Mouse (Mus musculus) T-helper 17 cell (primary cell): ENCODE data around the gene Gmppb.
"Not testable (repeated sequence)": the region's sequence is repeated elsewhere in the genome, so short reads cannot be mapped to it uniquely, and the experiment has no call there.

Experiments
- in situ Hi-C, 2 experiments: fragments of 300-600 bp; cut with MboI, MseI; formaldehyde crosslinking; loops; 1 replicate in 1 of 2; 2 replicates in 1 of 2; pipeline ENCODE4 v1.15.1; 2025; ENCODE audit warnings: high pct_unique_total_duplicates in 2 of 2

Gene Gmppb

DNA sequence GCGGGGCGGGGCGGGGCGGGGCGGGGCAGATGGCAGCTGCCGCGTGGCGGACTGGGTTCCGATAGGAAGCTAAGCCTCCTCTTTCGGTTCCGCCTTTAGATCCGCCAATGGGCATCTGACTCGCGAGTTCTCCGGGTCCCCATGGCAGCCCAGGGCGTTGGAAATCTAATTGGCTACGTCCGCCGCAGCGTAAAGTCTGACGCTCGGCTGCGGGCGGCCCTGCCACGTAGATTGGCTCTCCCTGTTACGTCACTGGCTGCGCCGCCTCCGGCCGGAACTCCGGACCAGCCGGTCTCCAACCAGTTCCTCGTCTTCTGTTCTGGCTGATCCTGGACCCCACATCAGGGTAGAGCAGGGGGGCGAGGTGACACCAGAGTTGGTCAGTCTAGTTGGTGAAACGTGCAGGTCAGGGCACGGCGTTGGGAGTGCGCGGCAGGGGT lies at the start of gene Gmppb:
Gene Gmppb, plus strand, starts transcription at position 227 of the 440 bp plus-strand sequence.
- in situ Hi-C loops = loop anchor here (5.0 to 25.0 kb wide), 2 partner anchors 47 to 1212 kb away; partner anchors contain the start of gene Ip6k1 (in 1 of the 2)

DNA sequence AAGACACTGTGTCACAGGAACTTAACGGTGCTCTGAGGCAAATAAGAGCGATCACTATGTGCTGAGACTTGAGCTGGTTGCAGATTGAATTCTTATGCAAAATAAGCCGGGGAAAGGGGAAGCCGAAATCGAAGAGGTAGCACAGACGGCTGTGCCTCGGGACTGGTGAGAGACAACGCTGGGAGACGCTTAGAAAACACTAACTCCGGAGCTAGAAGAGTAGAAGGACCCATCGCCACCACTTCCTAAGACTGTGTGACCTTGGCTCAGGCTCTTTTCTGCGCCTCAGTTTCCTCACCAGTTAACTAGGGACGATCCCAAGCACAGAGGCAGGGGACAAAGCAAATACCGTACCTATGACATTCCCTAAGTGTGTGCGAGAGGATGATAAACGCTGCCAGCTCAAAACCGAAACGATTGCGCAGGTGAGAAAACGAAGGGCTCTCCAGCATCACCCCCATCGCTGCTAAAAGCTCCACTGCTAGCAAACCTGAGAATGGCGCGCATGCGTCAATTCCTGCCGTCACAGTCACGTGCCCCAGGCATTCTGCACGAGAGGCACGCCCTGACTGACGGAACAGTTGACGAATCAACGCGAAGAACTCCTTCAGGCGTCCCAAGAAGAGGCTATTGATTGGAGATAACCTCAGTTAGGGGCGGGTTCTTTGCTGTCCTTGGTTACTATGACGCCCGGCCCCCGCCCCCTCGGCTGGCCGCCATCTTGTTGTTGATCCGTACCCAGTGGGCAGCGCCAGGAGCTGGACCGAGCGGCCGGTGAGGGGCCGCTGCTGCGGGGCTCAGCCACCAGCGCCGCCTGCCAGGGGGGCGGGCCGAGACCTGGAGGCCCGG lies 46.9 kb upstream of the Gmppb start, which contains the start of gene Ip6k1:
Gene Ip6k1, plus strand, starts transcription at position 580 of the 849 bp plus-strand sequence.
- in situ Hi-C loops = loop anchor here in 1 of 2 experiments (5.0 kb wide), 1 partner anchor 45 kb away; the partner anchor contains the start of gene Gmppb

DNA sequence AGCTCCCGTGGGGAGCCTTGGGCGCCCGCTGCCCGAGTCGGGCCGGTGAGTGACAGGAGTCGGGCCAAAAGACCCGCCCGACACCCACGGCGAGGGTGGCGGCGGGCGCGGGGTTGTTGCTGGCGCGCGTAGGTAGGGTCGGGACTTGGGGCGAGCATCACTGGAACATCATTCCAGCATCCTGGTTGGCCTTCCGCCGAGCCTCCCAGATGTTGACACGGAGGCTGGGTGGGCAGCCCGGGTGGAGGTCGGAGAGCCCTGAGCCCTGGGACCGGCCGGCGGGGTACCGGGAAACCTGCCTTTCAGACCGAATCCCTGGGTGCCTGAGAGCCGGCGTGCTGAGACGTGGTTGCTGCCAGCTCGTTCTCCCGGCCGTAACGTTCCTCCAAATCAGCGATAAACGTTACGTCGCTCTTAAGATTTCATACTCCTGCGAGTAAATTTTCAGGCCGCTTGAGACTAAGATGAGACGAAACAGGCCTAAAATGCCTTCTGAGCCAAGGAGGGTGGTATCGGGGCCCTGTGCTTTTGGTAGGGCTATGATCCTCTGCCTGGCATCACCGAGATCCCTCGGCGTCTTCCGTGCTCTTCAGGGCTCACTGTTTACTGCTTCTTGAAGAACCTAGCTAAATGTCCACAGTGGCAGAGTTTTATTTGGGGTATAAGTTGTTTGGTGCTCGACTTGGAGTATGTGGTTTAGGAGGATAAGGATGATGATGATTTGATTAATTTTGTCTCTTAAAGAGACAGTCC lies 46.1 kb upstream of the Gmppb start:
- in situ Hi-C loops = loop anchor here in 1 of 2 experiments (5.0 kb wide), 1 partner anchor 44 kb away; the partner anchor contains the start of gene Gmppb

DNA sequence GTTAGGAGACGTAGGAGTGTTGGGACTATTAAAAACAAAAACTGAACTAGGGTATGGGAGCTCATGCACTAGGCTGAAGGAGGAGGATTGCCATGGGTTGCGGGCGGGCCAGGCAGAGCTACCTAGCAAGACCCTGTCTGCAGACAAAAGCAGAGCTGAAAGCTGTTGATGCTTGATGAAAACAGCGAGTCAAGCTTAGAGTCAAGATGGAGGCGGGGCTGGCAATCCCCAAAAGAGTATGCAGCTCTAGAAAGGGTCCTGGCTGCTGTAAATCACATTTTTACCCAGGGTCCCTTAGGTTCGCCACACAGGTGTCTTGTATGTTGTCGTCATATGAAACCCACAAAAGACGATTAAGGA lies 45.5 kb upstream of the Gmppb start:
- in situ Hi-C loops = loop anchor here in 1 of 2 experiments (5.0 kb wide), 1 partner anchor 44 kb away; the partner anchor contains the start of gene Gmppb

DNA sequence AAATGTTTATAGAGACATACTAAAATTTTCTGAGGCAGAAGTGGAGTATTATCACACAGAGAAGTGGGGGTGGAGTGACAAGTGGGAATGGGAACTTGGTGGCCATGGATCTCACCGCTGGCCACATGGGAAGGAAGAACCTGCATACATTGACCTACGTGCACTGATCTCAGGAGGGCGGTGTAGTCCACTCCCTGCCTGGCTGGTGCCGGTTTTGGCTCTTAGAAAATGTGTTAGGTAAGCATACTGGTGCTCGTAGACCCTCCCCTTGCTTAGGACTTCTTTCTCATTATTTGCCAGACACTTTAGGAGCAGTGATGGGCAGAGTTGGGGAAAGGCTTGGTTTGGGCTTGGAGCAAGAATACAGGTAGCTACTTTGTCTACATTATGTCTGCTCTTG lies 41.0 kb upstream of the Gmppb start:
- in situ Hi-C loops = no loop called here

DNA sequence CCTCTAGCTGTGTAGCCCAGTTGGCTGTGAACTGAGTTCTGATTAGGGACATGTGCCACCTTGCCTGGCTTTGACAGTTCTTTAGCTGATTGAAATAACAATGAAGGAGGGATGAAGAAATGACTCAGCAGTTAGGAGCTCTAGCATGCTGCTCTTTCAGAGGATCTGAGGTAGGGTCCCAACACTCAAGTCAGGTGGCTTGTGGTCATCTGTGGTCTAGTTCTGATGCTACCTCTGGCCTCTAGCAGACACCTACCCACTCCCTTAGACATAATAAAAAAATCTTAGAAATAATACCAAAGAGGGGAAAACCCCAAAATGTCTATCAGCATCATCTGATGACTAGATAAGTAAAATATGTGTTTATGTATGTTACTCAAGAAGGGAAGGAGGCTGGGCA lies 38.7 kb upstream of the Gmppb start:
- in situ Hi-C loops = no loop called here

DNA sequence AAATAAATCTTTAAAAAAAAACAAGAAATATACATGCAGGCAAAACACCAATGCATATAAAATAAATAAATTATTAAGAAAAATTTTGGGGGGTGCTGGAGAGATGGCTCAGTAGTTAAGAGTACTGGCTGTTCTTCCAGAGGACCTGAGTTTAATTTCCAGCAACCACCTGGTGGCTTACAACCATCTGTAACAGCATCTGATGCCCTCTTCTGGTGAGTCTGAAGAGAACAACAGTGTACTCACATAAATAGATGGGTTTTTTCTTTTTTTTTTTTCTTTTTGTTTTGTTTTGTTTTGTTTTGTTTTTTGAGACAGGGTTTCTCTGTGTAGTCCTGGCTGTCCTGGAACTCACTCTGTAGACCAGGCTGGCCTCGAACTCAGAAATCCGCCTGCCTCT lies 35.5 kb upstream of the Gmppb start:
- in situ Hi-C loops = not testable (repeated sequence)

DNA sequence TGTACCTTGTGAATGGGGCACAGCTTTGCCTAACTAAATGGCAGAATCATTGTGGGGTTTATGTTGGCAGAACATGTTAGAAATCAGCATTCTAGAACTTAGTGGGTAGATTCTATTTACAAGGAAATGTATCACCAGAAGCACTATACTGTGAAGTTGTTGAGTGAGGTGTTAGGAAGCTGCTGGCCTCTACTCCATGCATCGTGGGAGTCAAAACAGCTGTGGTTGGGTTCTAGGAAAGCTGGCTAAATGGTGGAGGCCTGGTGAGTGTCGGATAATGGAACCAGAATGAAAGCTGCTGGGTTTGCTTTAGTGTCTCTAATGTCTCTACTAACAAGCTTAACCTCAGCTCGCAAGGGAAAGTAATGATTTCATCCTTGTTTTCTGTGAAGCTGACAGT lies 31.9 kb upstream of the Gmppb start:
- in situ Hi-C loops = no loop called here

DNA sequence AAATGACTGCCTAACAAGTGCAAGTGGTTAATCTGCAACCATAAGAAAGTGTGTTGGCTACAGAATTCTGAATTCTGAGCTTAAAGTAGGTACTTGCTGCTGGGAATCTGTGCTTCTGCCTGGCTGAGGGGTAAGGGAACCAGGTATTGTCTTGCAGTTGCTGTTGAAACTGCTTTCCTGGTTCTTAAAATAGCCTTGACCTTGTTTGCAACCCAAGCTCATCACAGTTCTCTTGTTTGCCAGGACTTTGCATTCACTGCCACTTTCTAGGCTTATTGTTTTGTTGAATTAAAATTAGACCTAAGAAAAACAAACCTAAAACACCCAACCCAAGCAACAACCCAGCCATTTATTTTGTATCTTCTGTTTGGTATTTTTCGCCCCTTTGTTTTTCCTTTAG lies 28.3 kb upstream of the Gmppb start:
- in situ Hi-C loops = no loop called here

DNA sequence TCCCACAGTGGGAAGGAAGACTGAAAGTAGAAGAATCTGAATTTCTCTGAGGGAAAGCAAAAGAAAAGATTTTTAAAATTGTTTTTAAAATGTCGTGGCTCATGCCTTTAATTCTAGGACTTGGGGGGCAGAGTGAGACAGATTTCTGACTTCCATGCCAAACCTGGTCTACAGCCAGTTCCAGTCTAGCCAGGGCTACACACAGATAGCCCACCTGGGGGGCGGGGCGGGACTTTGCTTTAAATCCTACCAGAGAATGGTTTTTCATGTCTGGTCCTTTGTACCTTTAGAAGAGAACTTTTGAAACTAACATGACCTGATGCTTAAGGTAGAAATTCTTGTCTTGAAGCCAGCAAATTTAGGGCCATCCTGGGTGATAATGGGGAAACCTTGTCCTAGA lies 25.8 kb upstream of the Gmppb start:
- in situ Hi-C loops = no loop called here

DNA sequence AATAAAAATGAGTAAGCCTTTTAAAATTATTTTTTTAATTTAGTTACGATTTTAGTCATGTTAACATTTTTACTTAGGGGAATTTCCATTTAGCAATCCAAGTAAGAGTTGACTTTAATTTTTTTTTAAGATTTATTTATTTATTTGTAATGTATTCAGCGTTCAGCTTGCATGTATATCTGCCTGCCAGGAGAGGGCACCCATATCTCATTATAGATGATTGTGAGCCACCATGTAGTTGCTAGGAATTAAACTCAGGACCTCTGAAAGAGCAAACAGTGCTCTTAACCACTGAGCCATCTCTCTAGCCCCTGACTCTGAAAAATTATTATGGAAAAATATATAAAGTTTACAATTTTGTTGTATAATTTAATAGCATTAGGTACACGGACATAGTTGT lies 22.5 kb upstream of the Gmppb start:
- in situ Hi-C loops = loop anchor here in 1 of 2 experiments (25.0 kb wide), 1 partner anchor 1189 kb away; no protein-coding TSS in a partner anchor

DNA sequence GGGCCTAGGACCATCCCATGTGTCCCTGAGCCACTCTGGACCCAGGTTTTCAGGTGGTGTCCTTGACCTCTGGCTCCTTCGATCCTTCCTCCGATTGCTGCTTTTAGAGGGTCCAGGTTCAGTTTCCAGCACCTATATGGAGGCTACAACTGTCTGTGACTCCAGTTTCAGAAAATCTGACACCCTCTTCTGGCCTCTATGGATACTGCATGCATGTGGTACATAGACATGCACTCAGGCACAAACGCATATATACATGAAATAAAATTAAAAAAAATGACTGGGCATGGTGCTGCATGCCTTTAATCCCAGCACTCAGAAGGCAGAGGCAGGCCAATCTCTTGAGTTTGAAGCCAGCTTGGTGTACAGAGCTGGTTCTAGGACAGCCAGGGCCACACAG lies 21.2 kb upstream of the Gmppb start:
- in situ Hi-C loops = loop anchor here in 1 of 2 experiments (25.0 kb wide), 1 partner anchor 1191 kb away; no protein-coding TSS in a partner anchor

DNA sequence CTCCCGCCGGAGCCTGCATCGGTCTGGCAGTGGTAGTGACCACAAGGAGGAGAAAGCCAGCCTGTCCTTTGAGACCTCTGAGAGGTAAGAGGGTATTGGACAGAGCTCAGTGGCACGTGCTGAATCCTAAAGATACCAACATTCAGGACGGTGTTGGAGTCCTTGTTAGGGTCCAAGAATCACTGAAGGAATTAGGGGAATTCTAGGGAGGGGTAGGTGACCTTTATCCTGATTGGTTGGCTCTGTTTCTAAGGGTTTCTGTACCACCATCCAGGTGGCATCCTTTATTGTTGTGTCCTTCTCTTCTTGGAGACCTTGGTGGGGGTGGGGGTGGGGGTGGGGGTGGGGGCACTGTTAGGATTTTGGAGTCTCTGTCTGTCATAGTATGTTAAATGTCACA lies 16.9 kb upstream of the Gmppb start:
- in situ Hi-C loops = loop anchor here in 1 of 2 experiments (25.0 kb wide), 1 partner anchor 1195 kb away; no protein-coding TSS in a partner anchor

DNA sequence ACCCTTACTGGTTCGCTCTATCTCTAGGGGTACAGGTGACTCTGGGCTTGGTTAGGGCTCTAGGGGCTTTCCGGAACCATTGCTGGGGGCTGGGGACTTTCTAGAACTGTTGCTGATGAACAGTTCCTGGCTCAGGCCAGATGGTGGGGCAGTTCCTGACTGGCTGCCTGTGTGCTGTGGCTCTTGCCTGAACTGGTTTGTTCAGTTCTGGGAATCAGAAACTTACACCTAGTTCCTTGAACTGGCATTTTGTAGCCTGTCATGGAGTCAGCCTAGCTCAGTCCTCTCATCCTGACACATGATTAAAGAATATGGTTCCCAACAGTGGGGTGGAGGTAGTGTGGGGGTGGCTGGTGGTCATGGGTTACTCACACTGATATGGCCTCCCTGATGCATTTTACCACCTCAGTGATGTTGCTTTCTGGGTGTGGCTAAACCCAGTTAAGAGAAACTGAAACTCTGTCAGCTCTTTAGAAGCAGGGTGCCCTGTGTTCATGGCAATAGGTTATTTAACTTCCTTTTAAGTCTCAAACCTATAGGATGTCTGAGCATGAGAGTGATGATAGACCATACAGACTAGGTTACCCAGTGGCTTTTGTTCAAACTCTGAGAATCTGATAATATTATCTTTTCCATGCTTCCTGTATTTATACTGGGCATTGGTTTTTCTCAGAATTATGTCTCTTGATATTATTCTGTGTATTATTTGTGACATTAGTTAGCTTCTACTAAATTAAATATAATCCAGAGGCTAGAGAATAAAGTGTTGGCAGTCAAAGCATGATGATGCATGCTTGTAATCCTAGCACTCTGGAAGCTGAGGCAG lies 13.5 kb upstream of the Gmppb start:
- in situ Hi-C loops = loop anchor here in 1 of 2 experiments (25.0 kb wide), 1 partner anchor 1198 kb away; no protein-coding TSS in a partner anchor

DNA sequence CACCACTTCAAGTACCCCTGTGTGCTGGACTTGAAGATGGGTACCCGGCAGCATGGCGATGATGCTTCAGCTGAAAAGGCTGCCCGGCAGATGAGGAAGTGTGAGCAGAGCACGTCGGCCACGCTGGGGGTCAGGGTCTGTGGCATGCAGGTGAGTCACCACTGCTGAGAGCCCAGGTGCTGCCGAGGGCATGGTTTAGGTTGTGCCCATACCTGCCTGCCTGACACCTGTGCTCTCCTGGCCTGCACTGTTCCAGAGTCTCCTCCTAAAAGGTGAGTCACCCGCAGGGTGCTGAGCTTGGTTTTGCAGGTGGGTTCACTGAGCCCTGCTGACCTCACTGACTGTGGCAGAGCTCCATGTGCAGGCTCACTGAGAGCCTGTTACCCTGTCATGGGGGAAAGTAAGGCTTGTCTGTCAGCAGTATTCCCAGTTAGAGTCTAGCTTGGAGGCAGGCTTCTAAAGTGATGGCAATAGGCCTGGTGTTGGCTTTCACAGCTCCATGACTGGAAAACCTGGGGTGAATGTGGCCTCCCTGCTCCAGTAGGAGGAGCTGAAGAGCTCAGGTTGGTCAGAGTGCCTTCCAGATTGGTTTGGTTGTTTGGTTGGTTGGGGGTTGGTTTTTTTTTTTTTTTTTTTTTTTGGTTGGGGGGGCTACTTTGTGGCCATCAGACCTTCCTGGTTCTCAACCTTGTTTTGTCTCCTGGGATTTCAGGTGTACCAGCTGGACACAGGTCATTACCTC lies 4.1 kb upstream of the Gmppb start:
- in situ Hi-C loops = loop anchor here (5.0 to 25.0 kb wide), 2 partner anchors 43 to 1208 kb away; partner anchors contain the start of gene Ip6k1 (in 1 of the 2)

DNA sequence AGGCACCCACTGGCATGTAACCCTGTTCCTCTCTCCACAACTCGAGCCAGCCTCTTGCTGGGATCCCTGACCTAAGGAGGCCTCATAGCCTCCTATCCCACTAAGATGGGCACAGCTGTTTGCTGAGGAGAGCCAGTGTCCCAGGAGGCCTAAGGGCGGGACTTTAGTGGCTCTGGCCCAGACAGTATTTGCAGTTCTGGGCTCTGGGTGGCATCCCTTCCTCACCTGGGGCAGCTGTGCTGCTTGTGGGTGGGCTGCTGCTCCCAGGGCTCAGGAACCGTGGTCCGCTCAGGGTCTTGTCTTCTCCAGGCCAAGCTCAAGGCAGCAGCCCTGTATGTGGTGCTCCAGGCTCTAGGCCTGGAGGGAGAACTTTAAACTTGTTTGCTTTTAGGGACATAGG lies 2.5 kb upstream of the Gmppb start:
- in situ Hi-C loops = loop anchor here (5.0 to 25.0 kb wide), 2 partner anchors 44 to 1209 kb away; partner anchors contain the start of gene Ip6k1 (in 1 of the 2)

DNA sequence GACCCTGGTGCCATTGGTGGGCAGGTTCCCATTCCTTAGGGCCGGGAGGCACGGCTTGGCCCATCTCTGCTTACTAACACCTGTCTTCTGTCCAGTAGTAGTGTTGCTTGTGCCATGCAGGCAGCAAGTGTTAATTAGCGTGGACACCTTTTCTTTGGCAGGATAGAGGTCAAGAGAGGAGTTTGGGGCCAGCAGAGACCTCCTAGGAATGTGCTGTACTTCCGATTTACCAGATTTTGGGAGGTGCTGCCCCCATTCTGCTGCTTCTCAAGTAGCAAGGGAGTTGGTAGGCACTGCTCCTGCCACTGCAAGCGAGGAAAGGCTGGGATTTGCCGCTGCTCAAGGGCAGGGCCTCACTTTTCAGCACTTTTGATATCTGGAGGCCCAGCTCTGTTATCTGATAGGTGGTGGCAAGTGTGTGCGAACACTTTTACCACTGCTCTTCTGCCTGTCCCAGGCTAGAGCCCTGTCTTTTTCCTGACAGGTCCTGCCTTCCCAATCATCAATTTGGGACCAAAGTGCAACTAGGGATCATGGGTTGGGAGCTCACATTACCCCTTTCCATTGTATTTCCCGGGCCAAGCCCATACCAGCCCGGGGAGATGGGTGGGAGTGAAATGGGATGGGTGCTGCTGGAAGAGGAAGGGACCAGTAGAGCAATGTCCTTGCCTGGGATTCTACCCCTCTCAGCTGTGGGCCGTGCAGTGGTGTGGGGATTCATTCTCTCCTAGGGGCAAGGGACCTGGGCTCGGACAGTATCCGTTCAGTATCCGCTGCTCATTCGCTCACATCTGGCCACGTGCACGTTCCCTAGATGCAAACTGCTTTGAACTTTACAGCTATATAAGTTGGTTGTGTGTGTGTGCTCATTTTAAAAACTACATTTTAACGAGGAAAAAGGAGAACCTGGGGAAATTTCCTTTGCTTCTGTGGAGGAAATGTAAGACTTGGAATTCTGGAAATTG lies 1.2 kb upstream of the Gmppb start:
- in situ Hi-C loops = loop anchor here (5.0 to 25.0 kb wide), 2 partner anchors 46 to 1211 kb away; partner anchors contain the start of gene Ip6k1 (in 1 of the 2)

DNA sequence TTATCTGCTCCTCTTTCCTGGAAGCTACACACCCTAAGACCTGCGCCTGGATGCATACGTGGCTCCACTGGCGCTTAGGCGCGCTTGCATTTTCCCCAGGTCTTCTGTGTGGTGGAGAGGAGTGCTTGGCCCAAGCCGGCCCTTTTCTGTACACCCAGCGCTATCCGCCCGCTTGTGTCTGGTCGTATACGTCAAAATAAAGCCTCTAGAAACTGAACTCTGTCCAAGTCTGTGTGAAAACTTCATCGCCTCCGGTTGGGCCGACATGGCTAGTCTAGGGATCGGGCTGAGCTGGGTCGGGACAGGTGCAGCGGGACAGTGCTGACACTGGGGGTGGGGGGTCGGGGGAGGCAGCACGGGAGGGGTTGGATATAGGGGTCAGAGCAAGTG lies 481 bp upstream of the Gmppb start:
- in situ Hi-C loops = loop anchor here (5.0 to 25.0 kb wide), 2 partner anchors 46 to 1211 kb away; partner anchors contain the start of gene Ip6k1 (in 1 of the 2)
